Mouse (Mus musculus) hindbrain, embryonic 11.5 days (tissue): Measurements from ENCODE around the gene Ttyh2. TPM values are rescaled to one million over a fixed set of nuclear protein-coding genes. Genes with fewer than 3 reads are reported as not detected.

Experiments used
- ATAC-seq: fragments of 200-750 bp; cut with Nextera tagmentation; 2 replicates; pipeline ENCODE4 v1.8.0; 2017; ENCODE audit warnings: mild to moderate bottlenecking, moderate TSS enrichment, moderate library complexity; ENCODE audit not compliant: low FRiP score
- DNase-seq: peaks from one replicate; pipeline ENCODE4 v3.0.0-alpha.2; 2015; ENCODE audit warnings: low spot score
- H3K27ac ChIP-seq: fragments of 300-500 bp; sonication (generic); 2 replicates; pipeline ENCODE4 v1.5.1; 2014; ENCODE audit warnings: mild to moderate bottlenecking, low read depth, low read length
- H3K27me3 ChIP-seq: fragments of 300-500 bp; sonication (generic); 2 replicates; pipeline ENCODE4 v1.6.1; 2014; ENCODE audit warnings: mild to moderate bottlenecking, low read length, moderate library complexity, mixed read lengths; ENCODE audit not compliant: control insufficient read depth, insufficient read depth
- H3K36me3 ChIP-seq: fragments of 300-500 bp; sonication (generic); 2 replicates; pipeline ENCODE4 v1.6.1; 2014; ENCODE audit warnings: mild to moderate bottlenecking, low read length, moderate library complexity, mixed read lengths; ENCODE audit not compliant: control insufficient read depth, insufficient read depth
- H3K4me1 ChIP-seq: fragments of 300-500 bp; sonication (generic); replicated peaks from 2 replicates; pipeline ENCODE4 v1.6.1; 2014; ENCODE audit warnings: low read length, mixed read lengths; ENCODE audit not compliant: control insufficient read depth, insufficient read depth
- H3K4me2 ChIP-seq: fragments of 300-500 bp; sonication (generic); replicated peaks from 2 replicates; pipeline ENCODE4 v1.6.1; 2014; ENCODE audit warnings: mild to moderate bottlenecking, low read depth, low read length
- H3K4me3 ChIP-seq: fragments of 300-500 bp; sonication (generic); 2 replicates; pipeline ENCODE4 v1.5.1; 2014; ENCODE audit warnings: low read depth, low read length
- H3K9ac ChIP-seq: fragments of 300-500 bp; sonication (generic); 2 replicates; pipeline ENCODE4 v1.6.1; 2014; ENCODE audit warnings: low read depth, low read length
- H3K9me3 ChIP-seq: fragments of 300-500 bp; sonication (generic); 2 replicates; pipeline ENCODE4 v1.6.1; 2016; ENCODE audit warnings: low read length; ENCODE audit not compliant: control insufficient read depth
- WGBS: fragments of 180-500 bp; shearing (Covaris S2); extraction: QIAGEN DNeasy Blood & Tissue Kit; methylation state at CpG from one replicate; pipeline ENCODE4 v1.1.7; 2014; 5-methylcytosine and 5-hydroxymethylcytosine counted together
- polyA plus RNA-seq: library from polyadenylated mRNA; unstranded; fragments of >200 nt; fragmentation: Nextera tagmentation; extraction: Ambion mirVana; gene quantifications from 2 replicates; pipeline ENCODE4 v1.2.1, GENCODE M21; 2014

The Ttyh2 gene
- polyA plus RNA-seq, 1 experiment from 2014 or later, result 16.0 TPM

DNA sequence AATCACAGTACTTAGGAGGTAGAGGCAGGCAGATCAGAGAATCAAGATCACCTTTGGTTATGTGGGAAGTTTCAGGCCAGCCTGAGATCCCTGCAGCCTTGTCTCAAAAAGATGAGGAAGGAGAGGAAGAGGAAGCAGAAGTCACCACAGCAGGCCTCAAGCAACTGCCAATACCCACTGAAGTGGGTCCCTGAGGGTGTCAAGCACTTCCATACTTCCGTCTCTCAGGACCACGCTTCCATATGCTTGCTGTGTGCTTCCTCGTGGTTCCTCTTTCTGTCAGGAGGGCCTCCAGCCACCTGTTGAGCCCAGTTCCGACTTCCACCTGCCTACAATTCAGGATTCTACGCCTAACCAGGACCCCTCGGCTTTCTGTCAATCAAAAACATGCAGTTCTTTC lies 21.6 kb upstream of the Ttyh2 start:
- Histone ChIP-seq H3K9ac (no peak overlapping the region), H3K36me3 (no peaks in the 10 kb centered on the region), H3K9me3 (no peaks in the 10 kb centered on the region), H3K27me3 (no peaks in the 10 kb centered on the region), H3K4me3 (no peak overlapping the region), H3K27ac (no peak overlapping the region), H3K4me1 (no peaks in the 10 kb centered on the region), H3K4me2 (no peak overlapping the region)
- 85% methylated on average over 6 of the region's 6 CpGs for WGBS
- no peak for ATAC-seq
- no peak for DNase-seq

DNA sequence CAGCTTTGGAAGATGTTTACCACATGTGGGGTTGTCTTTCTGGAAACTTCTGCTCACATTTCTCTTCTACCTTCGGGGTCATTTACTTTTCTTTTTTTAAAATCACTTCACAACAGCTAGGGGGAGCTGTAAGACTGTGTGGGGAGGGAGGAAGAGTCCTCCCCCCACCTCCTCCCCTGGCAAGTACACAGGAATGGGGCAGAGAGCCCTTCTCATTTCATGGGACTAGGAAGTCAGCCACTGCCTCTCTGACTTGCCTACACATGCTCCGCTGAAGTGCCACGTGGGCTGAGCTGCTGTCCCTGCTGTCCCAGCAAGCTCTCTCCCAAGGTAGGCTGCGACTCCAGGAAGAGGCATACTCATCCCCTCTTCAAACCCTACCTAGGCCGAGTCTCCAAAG lies 20.7 kb upstream of the Ttyh2 start:
- no peak overlapping the region for H3K4me2 ChIP-seq
- H3K27ac ChIP-seq, result no peak overlapping the region
- H3K4me1 ChIP-seq, result no peaks in the 10 kb centered on the region
- WGBS, result 58% methylated on average over 5 of the region's 5 CpGs
- H3K4me3 ChIP-seq, result no peak overlapping the region
- H3K36me3 ChIP-seq, result no peaks in the 10 kb centered on the region
- H3K27me3 ChIP-seq, result no peaks in the 10 kb centered on the region
- no peaks in the 10 kb centered on the region for H3K9me3 ChIP-seq
- no peak overlapping the region for H3K9ac ChIP-seq
- ATAC-seq, result no peak
- no peak for DNase-seq

- WGBS, result 92% methylated on average over 7 of the region's 7 CpGs
- H3K9ac ChIP-seq, result no peak overlapping the region
- H3K9me3 ChIP-seq, result no peaks in the 10 kb centered on the region
- no peaks in the 10 kb centered on the region for H3K4me1 ChIP-seq
- H3K27me3 ChIP-seq, result no peaks in the 10 kb centered on the region
- no peak for ATAC-seq
- H3K4me2 ChIP-seq, result no peak overlapping the region
- no peak overlapping the region for H3K27ac ChIP-seq
- H3K4me3 ChIP-seq, result no peak overlapping the region
- DNase-seq, result no peak
- H3K36me3 ChIP-seq, result no peaks in the 10 kb centered on the region
Observed at GRCm38 (mm10) chr11:114655350-114656008, 19.8 kb upstream of the Ttyh2 start.

DNA sequence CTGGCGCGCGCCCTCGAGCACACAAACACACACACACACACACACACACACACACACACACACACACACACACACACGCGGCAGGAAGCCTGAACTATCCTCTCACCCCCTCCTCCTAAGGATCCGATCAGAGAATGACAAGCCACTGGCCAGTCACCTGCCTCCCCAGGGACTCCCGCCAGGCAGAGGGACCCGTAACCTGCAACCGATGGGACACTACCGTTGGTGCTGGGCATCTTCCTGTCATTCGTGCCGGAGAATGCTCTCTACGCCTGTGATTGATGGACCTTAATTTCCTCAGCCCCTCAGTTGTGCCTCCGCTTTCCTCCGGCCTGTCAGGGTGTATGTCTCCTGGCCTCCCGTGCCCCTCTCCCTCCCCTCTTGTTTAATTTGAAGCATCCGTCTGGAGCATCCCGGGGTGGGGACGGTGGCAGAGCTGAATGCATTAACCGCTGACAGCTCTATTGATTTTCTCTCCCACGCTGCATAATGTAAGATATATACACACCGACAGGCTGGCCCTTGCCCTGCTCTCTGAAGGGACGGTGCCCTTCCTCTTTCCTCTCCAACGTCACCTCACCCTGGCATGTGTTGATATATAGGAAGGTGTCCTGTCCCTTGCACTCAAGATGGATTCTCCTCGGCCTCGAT lies 18.1 kb upstream of the Ttyh2 start:
- H3K27me3 ChIP-seq, result no peaks in the 10 kb centered on the region
- 20% methylated on average over 23 of the region's 27 CpGs for WGBS
- H3K9me3 ChIP-seq, result no peaks in the 10 kb centered on the region
- no peak overlapping the region; the same call in 1 of the 2 replicates for H3K4me2 ChIP-seq
- ATAC-seq (peak; percentile 80), DNase-seq (no peak)
- peak overlapping the region; percentile 53; the same call in 1 of the 2 replicates for H3K27ac ChIP-seq
- no peaks in the 10 kb centered on the region for H3K4me1 ChIP-seq
- H3K4me3 ChIP-seq, result no peak overlapping the region
- H3K9ac ChIP-seq, result no peak overlapping the region
- H3K36me3 ChIP-seq, result no peaks in the 10 kb centered on the region

GRCm38 (mm10) chr11:114657737-114658136 lies 17.5 kb upstream of the Ttyh2 start:
- Histone ChIP-seq H3K4me1 (no peaks in the 10 kb centered on the region), H3K9ac (no peak overlapping the region), H3K9me3 (no peaks in the 10 kb centered on the region), H3K4me2 (no peak overlapping the region), H3K27me3 (no peaks in the 10 kb centered on the region), H3K27ac (0 out of 2 replicates have a peak overlapping the region, but pooled peaks have one; percentile 30), H3K36me3 (no peaks in the 10 kb centered on the region), H3K4me3 (no peak overlapping the region)
- peak; percentile 49; the same call in 1 of the 2 replicates for ATAC-seq
- peak; percentile 88 for DNase-seq
- 24% methylated on average over 7 of the region's 7 CpGs for WGBS

DNA sequence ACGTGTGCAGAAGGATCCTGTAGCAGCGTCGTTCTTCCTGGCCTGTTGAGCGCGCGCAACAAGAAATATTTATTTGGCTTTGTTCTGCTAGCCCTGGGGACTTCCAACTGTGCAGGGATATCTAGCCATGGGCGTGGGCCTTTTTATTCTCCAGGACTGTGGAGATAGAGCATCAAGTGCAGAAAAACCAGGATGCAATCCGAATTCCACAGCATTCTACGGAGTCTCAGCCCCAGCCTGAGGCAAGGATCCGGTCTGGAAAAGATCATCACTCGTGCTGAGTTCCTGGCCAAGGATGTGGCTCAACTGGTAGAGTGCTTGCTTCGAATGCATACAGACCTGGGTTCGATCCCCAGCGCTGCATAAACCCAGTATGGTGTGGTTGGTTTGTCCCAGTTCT lies 13.1 kb upstream of the Ttyh2 start:
- no peak overlapping the region for H3K4me2 ChIP-seq
- DNase-seq, result no peak
- H3K4me1 ChIP-seq, result no peaks in the 10 kb centered on the region
- H3K4me3 ChIP-seq, result no peak overlapping the region
- no peak overlapping the region for H3K9ac ChIP-seq
- no peak for ATAC-seq
- WGBS, result 87% methylated on average over 13 of the region's 14 CpGs
- peaks cover 3% of the 10 kb centered on the region; the same call in 1 of the 2 replicates for H3K27me3 ChIP-seq
- no peaks in the 10 kb centered on the region for H3K9me3 ChIP-seq
- H3K27ac ChIP-seq, result no peak overlapping the region
- no peaks in the 10 kb centered on the region for H3K36me3 ChIP-seq

GRCm38 (mm10) chr11:114662746-114663362 lies 12.4 kb upstream of the Ttyh2 start:
- H3K4me3 ChIP-seq, result no peak overlapping the region
- DNase-seq (peak; percentile 79), ATAC-seq (no peak)
- H3K27ac ChIP-seq, result no peak overlapping the region
- H3K4me1 ChIP-seq, result no peaks in the 10 kb centered on the region
- H3K4me2 ChIP-seq, result no peak overlapping the region
- H3K36me3 ChIP-seq, result no peaks in the 10 kb centered on the region
- H3K9me3 ChIP-seq, result no peaks in the 10 kb centered on the region
- WGBS, result 42% methylated on average over 6 of the region's 6 CpGs
- no peak overlapping the region for H3K9ac ChIP-seq
- H3K27me3 ChIP-seq, result peaks cover 3% of the 10 kb centered on the region; the same call in 1 of the 2 replicates

GRCm38 (mm10) chr11:114664164-114664563 lies 11.1 kb upstream of the Ttyh2 start:
- no peaks in the 10 kb centered on the region for H3K4me1 ChIP-seq
- peaks cover 3% of the 10 kb centered on the region; the same call in 1 of the 2 replicates for H3K27me3 ChIP-seq
- no peaks in the 10 kb centered on the region for H3K9me3 ChIP-seq
- DNase-seq (no peak), ATAC-seq (no peak)
- H3K36me3 ChIP-seq, result no peaks in the 10 kb centered on the region
- H3K27ac ChIP-seq, result no peak overlapping the region
- no peak overlapping the region for H3K4me2 ChIP-seq
- WGBS, result 82% methylated on average over 7 of the region's 7 CpGs
- H3K9ac ChIP-seq, result no peak overlapping the region
- H3K4me3 ChIP-seq, result no peak overlapping the region
